Mouse (Mus musculus): Measurements from ENCODE around the gene Tgfbr3.
"Not testable (repeated sequence)": the region's sequence is repeated elsewhere in the genome, so short reads cannot be mapped to it uniquely, and the experiment has no call there.

Tgfbr3 gene

DNA sequence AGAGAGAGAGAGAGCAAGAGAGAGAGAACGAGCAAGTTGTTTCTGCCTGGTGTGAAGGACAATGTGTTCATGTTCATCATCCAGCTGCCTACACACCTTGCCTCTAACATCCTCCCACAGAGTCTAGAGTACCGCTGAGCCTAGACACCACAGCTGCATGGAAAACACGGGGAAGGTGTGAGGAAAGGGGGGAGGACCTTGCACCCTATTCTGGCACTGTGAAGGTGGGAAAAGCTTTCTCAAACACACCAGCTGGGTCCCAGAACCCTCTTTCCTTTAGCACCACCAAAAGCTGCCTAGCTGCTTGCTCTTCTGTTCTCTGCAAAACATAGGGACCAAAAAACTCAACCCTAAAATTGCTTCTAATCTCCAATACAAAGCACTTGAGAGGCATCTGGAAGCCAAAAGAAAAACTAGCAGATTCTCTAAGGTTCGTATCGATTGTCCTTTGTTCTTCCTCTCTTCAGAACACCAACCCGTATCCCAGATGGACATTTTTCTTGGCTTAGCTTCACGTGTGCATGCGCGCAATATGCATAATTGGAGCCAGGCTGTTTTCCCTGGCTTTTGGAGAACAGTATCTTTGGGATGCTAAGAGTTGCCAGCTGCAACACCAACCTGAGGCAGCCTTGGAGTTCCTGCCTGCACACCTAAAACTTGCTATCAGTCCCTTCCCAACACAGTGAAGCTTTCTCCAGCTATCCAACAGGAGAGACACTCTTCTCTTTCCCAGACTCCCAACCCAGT lies 6.7 kb downstream of the Tgfbr3 start:
- no peak for DNase-seq (ENCODE audit: low spot score in 2 of 2)

DNA sequence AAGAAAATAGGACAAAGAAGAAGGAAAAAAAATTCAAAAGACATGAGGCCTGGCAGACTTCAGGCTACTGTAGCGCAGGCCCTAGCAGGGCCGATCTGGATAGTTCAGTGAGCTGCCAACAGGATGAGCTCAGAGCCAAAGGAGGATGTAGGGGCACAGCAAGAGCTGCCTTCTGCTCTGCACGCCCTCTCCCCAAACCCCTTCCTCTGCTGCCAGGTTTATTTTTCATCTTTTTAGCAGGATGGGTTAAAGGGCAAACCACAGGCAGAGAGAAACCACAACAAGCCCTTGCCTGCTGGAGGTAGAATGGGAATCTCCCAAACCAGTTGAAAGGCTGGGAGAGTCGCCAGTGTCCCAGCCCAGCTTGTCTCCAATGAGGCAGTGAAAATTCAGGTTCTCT lies 10.2 kb downstream of the Tgfbr3 start:
- DNase-seq (ENCODE audit: low spot score in 2 of 2), result no peak

DNA sequence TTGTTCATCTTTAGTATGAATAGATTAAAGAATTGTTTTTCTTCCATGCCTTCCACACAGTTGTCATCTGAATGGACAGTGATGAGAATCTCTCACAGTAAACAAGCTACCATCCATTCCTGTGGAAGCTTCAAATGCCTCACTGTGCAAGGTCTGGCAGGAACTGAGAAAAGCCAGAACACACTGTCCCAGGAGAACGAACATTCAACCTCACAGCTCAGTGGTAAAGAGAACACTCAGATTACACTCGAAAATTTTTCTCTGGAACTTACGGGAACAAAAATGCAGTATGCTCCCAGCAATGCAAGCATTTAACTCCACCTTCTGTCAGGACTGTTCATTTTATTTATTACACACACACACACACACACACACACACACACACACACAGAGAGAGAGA lies 13.2 kb downstream of the Tgfbr3 start:
- DNase-seq (ENCODE audit: low spot score in 2 of 2), result no peak

DNA sequence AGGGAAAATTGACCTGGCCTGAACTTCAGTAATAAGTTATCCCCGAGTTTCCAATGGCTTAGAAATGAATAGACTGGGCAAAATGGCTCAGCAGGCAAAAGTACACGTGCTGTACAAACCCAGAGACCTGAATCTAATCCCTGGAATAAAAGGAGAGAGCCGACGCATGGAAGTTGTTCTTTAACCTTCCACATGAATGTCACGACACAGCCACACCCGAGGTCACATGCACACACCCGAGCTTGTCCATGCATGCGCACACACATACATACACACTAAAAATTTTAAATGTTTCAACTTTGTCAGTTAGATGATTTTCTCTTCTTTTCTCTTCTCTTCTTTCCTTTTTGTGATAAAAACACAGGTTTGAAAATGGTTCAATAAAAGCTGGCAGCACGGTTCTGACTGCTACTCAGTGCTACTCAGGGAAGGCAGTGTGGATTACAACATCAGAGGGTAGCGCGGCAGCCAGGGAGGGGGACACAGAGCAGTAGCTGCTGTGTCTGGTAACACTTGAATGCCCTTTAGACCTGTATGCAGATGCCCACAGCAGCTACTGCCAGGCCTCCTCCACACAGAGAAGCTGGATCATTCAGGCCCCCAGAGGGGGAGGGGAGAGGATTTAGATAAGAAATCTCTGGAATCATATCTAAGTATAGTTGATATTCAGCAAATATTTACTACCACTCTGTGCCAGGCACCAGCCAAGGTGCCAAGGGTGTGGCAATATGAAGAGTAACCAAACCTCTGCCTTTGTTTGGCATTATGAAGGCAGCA lies 17.0 kb downstream of the Tgfbr3 start:
- no peak for DNase-seq (ENCODE audit: low spot score in 2 of 2)

DNA sequence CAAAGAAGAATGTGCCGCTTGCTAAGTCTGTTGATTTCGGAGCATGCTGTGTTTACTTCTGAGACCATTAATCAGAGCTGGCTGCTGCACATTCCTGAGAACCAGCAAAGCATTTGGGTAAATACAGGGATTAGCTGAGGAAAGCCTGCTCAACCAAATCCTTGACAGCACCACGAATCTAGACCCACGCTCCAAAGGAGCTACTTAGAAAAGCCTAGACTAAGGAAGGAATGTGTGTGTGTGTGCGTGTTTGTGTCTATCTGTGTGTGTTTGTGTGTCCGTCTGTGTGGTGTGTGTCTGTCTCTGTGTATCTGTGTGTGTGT lies 20.5 kb downstream of the Tgfbr3 start:
- no peak for DNase-seq (ENCODE audit: low spot score in 2 of 2)

DNA sequence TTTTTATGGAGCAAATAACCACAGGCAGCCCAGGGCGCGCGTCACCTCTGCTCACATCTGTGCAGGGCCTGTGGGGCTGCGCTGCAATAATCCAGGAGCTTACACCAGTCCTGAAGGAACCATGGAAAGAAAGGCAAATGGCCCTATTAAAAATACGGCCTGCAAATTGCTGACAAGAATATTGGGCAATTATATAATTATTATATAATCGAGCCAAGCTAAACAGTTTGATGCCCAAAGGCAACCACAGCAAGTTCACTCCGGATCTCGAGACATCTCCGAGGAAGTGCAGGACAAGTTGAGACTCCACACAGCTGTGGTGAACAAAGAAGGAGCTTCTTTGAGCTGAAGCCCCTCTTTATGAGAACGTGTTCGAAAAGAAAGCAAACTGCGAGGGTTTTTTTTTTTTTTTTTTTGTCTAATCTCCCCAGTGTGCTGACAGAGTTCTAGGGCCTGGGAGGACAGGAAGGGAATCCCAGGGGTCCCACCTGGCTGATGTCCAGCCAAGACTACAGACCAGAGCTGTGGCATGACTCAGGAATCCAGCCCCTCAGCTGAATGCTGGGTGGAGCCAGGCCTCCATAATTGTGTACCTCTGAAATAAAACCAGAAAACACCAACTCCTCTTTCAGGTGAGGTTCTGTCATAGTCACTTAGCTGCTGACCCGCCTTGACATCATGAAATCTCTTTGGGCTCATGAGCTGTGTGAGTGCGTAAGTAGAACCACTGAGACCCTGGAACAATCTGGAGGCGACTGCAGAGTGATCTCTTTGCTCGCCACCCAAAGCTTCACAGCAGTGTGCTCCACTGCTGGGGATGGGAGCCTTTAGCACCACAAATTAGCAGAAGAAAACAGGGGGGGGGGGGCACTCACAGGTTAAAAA lies 21.1 kb downstream of the Tgfbr3 start:
- DNase-seq (ENCODE audit: low spot score in 2 of 2), result no peak

DNA sequence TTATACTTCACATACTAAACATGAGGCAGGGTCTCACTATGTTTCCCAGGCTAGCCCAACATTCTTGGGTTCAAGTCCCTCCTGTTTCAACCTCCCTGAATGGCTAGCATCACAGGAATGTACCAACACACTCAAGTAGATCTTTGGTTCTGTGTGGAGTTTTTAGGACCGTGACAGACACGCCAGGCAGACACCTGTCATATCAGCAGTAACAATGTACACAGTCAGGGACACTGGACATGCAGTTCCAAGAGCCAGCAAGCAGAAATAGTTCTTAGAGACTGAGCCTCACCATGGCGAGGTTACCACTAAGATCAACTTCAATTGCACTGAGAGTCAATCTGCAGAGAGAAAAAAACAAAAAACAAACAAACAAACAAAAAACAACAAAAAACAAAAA lies 22.9 kb downstream of the Tgfbr3 start:
- DNase-seq (ENCODE audit: low spot score in 2 of 2), result no peak

DNA sequence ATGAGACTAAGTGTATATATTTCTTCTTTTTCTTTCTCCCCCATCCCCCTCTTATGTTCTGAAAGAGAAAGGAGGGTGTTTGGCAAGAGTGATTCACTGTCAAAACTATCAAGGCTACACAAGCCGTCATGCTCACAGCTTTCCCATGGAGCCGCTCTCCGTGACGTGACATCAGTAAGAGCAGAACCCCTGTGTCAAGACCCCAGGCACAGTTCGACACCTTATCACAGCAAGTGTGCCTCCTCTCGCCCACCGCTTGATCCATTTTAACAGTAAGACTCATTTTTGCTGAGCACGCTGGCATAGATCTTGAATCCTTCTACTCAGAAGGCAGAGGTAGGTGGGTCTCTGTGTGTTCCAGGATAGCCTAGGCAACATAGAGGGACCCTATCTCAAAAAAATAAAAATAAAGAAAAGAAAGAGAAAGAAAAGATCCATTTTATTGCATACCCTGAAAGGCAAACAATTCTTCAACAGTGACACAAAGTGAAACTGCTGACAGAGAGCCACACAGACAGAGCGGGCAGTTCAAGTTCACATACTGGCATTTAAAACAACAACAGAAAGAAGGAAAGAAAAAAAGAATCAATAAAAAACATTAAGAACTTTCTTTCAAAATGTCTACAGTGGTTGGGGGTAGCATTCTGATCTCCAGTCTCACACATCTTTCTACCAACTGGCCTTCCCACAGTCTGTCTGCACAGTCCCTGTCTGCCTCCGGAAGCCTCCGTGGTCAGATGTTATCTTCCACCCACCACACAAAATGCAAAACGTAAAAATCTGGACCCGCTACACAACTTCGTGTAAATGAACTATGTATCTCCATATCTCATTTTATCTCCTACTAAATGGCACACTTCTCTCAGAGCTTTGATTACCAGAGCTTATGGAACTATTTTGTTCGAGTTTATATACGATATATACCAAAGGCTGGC lies 24.7 kb downstream of the Tgfbr3 start:
- DNase-seq (ENCODE audit: low spot score in 2 of 2), result no peak

DNA sequence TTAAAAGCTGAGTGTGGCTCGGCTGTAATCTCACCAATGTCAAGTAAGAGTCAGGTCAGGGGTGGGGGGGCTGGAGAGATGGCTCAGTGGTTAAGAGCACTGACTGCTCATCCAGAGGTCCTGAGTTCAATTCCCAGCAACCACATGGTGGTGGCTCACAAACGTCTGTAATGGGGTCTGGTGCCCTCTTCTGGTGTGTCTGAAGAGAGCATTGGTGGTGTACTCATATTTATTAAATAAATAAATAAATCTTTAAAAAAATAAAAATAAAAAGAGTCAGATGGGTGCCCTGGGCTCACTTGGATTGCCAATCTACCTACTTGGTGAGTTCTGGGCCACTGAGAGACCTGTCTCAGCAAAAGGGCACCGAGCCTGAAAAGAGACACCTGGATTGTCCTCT lies 25.6 kb downstream of the Tgfbr3 start:
- DNase-seq (ENCODE audit: low spot score in 2 of 2), result no peak

DNA sequence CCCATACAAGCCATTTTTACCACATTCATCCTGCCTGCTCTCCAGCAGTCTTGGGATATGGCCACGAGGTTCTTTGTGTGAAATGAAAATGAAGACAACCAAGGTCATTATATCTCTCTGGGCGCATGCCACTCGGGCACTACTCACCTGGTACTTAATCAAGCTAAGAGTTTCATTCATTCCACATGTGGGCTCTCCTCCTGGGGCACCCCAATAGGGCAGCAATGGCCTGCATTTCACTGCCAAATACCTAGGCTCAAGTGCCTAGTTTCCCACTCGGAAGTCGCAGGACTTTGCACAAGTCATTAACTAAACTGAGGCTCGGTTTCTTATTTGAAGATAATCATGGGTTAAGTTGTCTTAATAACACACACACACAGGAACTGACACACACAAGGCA lies 27.5 kb downstream of the Tgfbr3 start:
- DNase-seq (ENCODE audit: low spot score in 2 of 2), result no peak

DNA sequence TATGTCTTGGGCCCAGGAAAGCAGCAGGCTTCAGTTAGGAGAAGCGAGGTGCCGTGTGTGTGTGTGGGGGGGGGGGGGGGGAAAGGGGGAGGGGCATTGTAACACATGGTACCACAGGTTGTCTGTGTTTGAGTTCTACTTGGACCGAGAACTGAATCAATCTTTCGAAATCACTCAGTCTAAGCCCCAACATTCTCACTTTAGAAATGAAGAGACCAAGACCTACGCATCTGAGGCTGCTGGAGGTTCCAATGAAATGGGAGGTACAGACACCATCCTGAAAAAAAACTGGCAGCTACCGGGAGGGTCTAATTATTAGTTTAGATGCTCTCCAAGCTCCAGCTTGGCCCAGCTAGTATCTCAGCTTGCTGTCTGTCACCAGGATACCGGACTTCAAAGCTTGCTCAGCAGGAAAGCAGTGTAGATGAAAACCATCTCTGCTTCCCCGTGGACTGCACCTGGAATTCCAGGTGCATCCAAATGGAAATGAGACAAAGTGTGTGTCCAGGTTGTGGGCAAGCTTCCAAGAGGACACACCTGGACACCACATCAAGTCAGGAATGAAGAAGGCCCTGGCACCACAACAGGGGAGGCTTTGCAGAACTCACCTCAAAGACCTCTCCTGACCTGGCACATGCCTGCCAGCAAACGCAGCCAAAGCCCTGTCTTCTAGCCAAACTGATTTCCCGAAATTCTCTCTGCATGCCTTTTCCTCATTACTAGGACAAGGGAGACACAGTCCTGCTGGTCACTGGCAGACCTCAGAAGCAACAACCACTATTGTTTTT lies 28.5 kb downstream of the Tgfbr3 start:
- no peak for DNase-seq (ENCODE audit: low spot score in 2 of 2)

DNA sequence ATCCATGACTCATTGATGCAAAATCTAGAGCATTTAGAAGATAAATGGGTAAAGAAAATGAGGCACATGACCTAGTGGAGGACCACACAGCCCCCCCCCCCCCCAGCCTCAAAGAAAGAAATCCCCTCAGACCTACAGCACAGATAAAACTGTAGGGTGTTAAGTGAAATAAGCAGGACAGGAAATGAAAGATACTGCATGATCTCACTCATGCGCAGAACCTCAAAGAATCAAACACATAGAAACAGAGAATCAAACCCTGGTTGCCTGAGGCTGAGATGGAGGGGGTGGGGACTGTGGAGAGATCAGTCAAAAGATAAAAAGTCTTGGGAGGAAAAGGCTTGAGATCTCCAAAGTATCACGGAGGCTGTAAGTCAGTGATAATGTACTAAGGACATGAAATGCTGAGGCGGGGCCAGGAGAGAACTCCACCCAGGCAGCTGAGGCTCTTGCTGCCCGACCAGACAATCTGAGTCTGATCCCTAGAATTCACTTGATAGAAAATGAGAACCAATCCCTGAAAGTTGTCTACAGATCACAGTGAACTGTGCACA lies 29.9 kb downstream of the Tgfbr3 start:
- DNase-seq (ENCODE audit: low spot score in 2 of 2), result no peak

DNA sequence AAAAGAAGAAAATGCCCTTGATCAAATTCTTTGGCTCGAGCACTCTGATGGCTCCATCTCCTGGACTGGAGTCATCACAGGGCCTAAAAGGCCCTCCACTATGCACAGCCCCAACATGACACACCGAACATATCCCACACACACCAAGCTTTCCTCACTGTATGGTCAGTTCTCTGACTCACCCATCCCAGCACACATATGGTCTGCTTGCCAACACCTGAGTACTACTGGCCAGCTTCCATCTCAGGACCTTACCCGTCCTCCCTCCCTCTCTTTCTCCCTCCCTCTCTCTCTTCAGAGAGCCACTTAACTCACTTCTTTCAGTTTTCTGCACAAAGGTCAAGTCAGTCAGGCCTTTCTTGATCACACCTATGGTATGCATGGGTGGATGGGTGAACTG lies 36.0 kb downstream of the Tgfbr3 start:
- no peak for DNase-seq (ENCODE audit: low spot score in 2 of 2)

DNA sequence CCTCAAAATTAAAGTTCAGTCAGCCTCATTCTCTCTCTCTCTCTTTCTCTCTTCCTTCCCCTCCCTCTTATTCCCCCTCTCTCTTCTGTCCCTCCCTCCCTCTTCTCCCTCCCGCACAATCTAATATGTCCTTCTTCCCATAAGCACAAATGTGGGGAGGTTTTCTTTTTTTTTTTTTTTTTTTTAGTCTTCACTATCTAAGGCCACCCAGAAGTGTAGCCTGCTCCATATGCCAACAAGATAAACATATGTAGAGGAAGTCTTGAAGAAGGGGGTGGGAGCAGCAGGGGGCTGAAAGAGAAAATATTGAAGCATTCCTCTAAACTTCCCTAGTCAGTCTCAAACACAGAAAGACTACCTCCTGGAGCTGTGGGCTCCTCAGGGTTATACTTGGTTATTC lies 37.0 kb downstream of the Tgfbr3 start:
- no peak for DNase-seq (ENCODE audit: low spot score in 2 of 2)

DNA sequence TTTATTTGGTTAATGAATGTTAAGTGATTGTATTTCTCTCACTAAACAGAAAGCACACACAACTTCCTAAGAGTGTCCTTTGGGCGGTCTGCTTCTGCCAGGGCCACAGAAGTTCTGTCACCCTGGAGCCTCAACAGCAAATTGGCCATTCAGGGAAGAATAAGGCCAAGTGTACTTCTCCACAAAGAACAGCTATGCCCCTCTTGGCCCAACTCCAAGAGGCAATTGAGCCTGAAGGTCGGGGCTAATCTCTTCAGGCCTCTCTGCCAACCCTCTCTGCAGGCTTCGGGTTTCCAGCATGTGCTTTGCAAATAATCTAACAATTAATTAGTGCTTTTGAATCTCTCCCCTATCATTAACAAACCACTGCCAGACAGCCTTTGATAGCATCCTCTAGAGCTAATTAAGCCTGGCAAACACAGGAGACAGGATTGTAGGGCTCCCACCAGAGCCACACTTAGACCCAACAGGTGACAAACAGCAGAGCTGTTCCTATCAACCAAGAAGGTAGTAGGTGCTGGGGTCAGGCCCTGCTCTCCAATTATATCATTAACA lies 37.6 kb downstream of the Tgfbr3 start:
- DNase-seq (ENCODE audit: low spot score in 2 of 2), result no peak

DNA sequence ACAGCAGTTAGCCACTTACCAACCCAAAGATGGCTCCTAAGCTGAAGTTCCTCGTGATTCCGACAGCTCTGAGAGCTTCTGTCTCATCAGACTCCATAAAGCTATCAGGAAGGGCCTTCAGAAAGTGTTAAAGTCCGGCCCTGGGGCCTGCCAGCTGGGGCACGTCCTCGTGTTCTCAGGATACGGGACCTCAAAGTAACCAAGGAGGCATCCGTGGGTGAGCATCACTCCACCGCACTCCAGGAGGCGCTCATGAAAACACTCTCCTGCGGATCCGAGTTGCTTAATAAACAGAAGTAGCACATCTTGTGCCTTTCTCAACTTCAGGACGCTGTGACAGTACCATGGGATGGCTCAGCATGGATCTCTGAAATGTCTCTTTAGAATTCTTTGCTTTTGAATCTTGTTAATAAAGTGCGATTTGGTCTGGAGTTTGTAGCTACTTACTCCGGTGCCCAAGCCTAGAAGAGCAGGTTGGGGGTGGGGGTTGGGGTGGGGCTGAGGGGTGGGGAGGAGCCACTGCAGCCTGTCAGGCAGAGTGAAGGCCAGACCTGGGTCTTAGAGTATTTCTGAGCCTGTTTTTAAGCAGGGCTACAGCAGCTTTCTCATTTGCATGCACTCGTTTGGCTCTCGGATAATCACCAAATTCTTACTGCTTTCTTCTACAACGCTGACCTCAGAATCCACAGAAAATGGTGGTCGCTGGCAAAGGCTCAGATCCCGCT lies 38.7 kb downstream of the Tgfbr3 start:
- DNase-seq (ENCODE audit: low spot score in 2 of 2), result no peak

DNA sequence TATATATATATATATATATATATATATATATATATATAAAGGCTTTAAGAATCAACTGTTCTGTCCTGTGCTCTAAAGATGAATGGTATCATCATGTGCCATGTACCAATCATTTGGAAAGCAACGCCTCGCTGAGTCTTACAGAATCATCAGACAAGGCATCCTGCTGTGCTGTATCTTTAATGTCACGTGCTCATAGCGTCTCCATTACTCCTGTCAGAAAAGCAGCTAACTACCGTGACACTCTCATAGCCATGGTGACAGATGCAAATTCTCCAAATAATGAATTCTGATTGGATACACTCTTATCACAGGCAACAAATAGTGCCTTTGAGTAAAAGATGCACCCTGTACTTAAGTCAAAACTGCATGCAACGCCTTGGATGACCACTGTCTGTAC lies 40.7 kb downstream of the Tgfbr3 start:
- DNase-seq (ENCODE audit: low spot score in 2 of 2), result no peak

DNA sequence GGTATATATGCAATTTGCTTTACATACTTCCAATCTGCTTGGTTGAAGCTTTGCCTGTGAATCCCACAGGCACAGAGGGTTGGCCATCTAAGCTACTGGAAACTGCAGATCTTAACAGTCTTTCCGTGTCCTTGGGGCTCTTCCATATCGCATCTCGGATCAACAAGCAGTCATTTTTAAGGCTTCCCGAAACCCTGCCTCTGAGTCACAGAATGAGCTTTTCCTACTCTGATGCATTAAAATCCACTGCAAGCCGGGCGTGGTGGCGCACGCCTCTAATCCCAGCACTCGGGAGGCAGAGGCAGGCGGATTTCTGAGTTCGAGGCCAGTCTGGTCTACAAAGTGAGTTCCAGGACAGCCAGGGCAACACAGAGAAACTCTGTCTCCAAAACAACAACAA lies 41.1 kb downstream of the Tgfbr3 start:
- DNase-seq (ENCODE audit: low spot score in 2 of 2), result not testable (repeated sequence)

DNA sequence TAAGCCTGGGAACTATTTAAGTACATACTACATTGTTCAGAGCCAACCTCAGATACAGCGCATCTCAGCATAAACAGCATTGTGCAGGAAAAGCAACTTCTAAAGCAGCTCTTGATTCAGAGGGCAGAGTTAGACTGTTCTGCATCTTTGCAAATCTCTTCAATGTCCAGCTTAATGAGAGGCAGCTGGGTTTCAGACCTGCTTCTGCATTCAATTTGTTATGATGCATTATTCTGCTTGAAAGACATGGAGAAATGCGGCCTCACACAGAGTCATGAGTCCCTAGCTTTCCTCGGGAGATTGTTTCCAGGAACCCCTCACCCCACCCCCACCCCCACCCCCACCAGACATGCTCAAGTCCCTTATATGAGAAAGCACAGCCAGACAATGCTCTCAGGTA lies 41.6 kb downstream of the Tgfbr3 start:
- no peak for DNase-seq (ENCODE audit: low spot score in 2 of 2)

Measured in urinary bladder, postnatal 4 days (tissue).